Mouse (Mus musculus): ENCODE measurements around the gene BC030867. TPM values are rescaled to one million over a fixed set of nuclear protein-coding genes. Genes with fewer than 3 reads are reported as not detected.

BC030867 gene
- total RNA-seq, 2 experiments from 2014 or later: 0.22 to 0.28 TPM

DNA sequence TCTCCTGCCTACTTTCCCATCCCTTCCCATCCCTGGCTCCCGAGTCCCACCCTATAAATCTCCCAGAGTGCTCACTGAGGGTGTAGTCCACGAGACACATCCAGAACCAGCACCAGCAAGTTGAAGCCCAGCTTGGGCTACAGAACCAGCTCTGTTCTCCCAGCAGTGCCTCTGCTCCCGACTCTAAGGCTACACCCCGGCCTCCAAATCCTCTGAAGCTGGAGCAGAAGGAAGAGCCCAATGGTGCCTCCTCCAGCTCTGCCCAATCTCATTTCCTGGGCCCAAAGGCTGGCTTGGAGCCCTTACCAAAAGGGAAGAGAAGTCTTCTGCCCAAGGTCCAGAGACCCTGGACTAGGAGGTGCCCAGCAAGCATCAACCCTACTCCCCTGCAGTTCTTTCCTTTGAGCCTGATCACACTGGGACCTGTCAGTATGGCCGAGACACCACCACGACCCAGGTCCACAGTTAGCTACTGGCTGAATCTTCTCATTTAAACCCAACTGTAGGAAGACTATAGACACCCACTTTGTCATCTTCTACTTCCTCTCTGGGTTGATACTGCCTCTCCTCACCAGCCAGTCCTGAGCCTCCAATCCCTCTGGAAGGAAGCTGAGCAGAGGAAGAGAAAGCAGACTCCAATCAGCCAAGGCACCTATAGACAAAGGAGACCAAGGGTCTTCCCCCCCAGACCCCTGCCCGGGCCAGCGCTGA, 27.3 kb upstream of the BC030867 start:
- DNase-seq: peak in 1 of 2 experiments; percentile 20

DNA sequence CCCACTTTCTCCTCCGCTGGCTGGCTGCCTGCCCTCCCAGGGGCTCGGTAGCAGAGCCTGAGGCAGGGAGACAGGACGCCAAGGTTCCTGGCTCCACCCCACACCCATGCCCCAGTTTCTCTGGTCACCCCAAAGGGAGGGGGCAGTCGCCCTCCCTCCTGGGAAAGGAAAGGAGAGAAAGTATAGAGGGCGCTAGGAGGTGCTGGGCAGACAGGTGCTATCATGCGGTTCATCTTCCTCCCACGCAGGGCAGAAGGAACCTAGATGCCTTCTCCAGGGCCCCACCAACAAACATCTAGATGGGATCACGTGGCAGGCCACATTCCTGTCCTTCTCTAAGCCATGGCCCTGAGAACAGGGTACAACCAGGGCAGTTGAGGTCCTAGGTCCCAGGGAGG, 26.7 kb upstream of the BC030867 start:
- DNase-seq: no peak

DNA sequence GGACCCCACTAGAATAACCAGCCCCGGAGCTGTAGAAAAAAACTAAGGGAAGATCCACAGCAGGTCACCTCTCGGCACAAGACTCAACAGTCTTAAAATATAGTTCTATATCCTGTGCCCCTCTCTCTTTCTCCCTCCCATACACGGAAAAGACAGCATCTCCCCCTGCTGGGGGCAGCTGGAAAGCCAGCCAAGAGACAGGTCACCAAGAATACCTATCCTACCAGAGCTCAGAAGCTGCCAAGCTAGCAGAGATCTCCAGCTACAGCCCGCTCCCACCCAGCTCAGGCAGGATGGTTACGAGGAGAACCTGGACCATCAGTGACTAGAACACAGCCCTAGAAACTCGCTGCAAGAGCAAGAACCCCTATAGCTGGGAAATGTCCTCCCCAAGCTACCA, 25.5 kb upstream of the BC030867 start:
- DNase-seq: peak in 1 of 2 experiments; percentile 65

DNA sequence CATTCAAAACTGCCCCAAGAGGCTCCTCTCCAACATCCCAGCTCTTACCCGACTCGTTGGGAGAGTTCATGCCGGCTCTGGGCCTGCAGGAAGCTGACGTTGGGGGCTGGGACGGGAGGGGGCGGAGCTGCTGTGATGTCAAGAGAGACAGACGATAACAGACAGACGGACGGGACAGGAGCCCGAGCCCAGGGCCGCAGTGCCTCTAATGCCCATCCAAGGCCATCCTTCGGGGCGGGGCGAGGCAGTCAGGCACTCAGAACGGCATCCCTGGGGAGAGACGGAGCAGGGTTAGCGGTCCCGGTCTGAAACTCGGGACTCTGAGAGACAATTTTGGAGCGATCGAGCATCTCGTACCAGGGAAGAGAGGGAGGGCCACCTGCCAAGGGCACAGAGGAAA, 24.0 kb upstream of the BC030867 start:
- DNase-seq: peak; percentile 67 to 78

DNA sequence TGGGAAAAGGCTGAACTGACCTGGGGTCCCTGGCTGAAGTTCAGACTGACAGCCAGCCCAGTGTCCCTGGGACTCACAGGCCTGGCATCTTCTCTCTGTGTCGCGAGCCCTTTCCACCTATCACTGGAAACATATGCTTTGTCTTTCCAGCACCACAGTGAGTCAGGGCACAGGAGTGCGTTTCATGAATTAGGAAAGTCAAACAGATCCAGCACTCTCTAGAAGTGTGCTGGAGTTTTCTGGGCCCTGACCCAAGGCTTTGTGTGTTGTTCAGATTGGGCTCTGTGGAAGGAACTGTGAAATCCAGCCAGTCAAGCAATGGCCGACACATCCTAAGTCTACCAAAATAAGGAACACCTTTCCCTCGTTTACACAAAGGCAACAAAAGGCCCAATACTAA, 23.5 kb upstream of the BC030867 start:
- peak in 1 of 2 experiments; percentile 15 for DNase-seq

DNA sequence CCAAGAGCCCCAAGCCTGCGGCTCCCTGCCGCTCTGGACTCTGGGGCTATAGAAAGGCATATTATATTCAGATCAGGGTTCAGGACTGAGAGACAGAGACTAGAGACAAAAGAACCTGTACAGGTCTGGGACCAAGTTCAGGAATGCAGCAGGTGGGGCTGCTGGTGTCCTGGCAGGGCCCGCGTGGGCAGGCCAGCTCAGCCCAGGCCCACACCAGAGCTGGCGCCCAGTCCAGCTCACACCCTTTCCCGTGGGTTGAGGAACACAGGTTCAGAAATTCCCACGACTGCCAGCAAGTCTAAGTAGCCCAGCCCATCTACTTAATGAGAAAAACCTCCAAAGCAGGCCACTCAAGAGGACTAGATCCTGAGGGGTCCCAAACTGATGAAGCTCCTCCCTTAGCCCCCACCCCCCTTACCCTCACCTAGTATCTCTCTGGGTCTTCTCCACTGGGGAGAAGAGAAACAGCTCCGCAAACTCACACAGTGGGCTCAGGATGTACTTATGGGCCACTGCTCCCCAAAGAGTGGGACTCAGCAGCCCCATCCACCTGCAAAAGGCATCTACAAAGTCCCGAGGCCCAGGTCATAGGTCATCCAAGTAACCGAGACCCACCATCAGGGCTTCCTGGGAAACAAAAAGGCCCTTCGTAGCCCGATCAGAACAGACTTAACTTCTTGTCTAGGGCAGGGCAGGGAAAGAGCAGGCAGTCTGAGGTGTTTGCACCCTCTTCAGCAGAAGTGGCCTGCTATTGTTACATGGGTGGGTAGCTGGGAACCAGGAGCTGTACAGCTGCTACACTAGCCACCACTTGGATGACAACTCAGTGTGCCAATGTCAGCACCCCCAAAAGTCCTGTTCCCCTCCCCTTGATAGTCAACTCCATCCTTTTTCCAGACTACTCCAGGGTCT, 22.4 kb upstream of the BC030867 start:
- DNase-seq: peak in 1 of 2 experiments; percentile 15

DNA sequence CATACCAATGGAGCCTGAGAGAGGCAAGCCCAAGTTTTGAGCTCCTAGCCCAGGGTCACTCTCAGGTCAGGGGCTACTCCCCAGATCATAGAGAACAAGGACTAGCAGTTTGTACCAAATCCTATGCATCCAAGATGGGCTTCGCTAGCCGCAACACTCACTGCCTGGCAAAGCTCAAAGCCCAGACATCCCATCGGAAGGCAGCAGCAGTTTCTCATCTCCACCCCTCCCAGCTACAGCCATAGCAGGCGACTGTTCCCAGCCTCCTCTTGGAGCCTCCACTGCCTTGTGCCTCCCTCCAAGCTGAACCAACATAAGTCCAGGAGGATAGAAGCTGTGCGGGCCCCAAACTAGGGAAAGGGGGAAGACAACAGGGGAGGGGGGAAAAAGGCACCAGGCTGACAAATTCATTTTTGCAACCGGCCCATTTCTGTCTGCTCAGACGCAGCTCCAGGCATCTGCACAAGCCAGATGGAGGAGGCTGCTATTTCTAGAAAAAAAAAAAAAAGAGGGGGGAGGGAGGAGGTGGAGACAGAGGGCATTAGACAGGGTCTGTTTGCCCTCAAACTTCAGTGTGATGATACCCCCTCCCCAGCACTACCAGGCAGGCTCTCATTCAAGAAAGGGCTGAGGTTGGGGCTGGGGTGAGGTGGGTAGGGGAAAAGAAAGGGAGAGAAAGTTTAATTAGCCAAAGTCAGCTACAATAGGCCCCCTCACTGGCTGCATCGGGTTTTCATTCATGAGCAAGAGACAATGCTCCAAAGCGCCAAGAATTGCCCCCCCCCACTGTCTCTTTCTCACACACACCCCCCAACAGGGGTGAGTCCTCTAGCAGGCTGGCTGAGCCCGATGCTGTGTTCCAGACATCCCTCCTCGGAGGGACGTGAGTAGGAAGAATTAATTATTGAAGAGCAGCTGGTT, 21.2 kb upstream of the BC030867 start:
- no peak for DNase-seq

DNA sequence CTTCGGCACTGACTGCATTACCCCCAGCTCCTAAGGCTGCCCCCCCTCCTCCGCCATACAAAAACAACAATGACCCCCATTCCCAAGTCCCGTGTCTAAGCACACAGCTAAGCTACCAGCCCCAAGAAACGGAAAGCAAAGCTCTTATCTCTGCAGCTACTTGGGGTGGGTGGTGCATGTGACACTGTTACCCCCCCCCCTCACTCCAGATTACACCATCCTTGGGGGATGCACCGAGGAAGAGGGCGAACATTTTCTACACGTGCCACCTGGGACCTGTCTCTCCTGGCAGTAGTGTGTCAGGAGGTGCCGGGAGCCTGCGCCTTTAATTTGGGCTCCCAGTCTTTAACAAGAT, 20.5 kb upstream of the BC030867 start:
- no peak for DNase-seq

DNA sequence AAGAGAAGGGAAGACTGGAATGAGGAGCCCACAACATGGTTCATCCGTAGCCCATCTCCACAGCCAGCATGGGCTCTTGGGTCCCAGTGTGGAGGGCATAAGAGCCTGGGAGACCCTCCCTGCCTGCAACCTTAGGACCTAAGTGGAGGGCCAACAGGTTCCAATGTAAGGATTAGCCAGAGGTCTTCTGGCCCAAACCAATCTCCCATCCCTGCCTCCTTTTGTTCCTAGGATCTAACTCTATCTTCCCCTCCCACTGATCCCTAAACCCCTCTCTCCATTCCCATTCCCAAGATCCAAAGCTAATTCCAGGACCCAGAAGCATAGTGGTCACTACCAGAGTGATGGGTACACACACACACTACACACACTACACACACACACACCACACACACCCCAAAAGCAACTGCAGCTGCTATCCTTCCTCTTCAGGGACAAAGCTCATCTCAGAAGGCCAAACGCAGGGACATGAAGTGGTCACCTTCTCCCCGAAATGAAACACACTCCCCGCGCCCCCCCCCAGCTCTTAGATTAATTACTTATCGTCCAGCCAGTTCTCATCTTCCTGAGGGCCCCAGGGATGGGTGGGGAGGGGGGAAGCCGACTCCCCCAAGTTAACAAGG, 19.9 kb upstream of the BC030867 start:
- no peak for DNase-seq

DNA sequence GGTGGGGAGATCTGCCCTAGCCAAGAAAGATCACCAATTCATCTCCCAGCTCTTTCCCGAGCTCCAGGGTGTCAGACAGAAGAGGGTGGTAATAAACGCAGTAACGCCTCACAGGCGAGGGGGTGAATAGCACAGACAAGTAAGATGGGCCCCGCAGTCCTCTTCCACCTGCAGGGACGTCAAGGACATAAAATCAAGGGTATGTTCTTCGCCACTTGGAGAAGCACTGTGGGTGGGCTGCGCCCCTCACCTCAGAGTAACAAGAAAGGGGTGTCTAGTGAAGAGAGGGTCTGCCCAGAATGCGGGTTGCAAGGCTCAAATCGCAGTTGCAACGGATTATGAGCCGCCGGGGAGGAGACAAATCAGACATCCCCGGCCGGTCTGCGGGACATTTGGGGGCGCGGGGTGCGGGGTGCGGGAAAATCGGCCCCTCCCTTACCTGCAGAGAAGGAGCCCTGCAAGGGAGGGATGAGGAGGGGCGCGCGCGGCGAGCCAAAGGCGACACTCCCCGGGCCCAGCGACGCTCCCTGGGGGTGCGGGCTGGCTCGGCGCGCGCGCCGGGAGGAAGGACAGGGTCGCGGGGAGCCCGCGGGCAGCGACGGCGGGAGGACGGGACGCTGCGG, 19.2 kb upstream of the BC030867 start:
- peak in 1 of 2 experiments; percentile 65 for DNase-seq

DNA sequence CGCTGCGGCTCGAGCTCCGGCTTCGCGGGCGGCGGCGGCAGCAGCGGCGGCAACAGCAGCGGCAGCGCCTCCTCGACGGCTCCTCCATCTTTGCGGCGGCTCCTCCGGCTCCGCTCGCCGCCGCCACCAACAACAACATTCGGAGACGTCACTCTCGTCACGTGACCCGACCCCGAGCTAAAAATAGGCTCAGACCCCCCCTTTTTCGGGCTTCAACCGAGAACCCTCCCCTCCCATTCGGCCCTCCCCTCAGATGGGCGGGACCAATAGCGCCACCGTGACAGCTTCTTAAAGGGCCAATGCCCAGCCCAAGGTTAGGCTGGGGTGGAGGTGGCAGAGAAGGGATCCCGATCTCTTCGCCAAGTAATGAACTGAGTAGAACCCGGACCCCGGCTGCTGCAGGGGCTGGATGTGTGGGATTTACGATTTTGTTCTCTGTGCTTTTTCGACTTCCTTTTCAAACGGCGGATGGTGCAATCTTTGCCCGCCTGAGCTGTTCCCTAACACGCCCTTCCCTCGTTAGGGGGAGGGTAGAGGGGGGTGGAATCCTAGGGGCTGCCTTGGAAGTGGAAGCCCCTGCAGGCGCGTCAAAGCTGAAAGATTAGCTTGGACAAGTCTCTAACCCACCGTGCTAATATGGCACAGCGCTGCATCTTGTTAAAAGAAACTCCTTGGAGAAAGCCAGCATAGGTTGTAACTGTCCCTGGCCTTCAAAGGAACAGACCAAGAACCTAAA, 18.5 kb upstream of the BC030867 start, which contains the start of gene Hdac5:
Gene Hdac5, minus strand, starts transcription at position 161 of the 736 bp plus-strand sequence.
- DNase-seq: peak; percentile 99 to 100

DNA sequence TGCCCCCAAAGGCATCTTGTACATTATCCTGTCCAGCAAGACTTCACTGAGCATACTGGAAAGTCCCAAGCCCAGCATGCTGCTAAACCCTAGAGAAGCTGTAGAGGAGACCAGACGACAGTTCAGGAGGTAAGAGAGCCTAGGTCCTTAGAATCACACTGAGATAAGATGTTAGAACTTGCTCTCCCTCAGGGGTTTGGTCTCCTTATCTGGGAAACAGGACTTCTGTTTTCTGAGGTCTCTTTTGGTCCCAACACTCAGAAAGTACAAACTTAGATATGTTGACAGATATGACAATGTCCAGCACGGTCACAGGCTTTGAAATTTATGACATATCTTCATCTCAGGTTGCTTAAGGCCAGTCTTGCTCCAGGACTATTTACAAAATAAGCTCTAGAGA, 12.7 kb upstream of the BC030867 start:
- no peak for DNase-seq

DNA sequence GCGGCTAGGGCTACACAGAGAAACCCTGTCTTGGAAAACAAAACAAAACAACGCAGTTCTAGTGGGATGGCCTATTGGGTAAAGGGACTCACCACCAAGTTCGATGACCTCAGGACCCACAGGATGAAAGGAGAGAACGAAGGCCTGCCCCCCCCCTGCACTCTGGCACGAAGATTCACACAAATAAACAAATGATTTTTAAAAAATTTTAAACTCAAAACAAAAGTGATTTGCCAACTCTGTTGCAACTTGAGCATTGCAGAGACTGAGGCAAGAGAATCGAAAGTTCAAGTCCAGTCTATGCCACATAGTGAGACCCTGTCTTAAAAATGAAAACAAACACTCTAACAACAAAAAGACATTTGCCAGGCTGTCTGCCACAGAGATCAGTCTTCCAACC, 8.0 kb upstream of the BC030867 start:
- DNase-seq: no peak

DNA sequence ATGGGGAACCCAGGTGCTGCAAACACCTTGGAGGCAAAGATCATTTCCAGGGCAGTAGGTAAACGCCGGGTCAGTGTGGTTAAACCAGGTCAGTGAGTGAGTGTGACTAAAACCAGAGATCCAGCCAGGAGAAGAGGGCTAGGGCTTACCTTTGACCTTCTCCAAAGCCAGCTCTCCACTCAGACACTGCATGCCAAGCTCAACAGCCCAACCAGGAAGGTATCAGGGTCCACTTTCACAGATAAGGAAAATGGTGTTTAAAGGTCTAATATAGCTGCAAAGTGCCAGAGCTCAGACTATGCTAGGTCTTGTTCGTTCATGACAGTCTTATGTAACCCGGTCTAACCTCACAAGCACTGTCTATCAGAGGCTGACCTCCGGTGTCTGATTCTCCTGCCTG, 7.4 kb upstream of the BC030867 start:
- DNase-seq: no peak

DNA sequence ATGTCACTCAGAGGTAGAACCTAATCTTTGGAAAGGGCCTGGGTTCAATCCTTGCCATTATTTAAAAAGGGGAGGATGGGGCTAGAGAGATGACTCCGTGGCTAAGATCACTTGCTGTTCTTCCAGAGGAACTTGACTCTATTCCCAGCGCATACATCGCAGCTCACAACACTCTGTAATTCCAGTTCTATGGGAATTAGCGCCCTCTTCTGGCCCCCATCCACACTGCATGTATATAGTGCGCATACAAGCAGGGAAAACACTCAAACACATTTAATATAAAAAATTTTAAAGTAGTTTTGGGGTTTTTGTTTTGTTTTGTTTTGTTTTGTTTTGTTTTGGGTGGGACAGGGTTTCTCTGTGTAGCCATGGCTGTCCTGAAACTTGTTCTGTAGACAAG, 6.8 kb upstream of the BC030867 start:
- no peak for DNase-seq

DNA sequence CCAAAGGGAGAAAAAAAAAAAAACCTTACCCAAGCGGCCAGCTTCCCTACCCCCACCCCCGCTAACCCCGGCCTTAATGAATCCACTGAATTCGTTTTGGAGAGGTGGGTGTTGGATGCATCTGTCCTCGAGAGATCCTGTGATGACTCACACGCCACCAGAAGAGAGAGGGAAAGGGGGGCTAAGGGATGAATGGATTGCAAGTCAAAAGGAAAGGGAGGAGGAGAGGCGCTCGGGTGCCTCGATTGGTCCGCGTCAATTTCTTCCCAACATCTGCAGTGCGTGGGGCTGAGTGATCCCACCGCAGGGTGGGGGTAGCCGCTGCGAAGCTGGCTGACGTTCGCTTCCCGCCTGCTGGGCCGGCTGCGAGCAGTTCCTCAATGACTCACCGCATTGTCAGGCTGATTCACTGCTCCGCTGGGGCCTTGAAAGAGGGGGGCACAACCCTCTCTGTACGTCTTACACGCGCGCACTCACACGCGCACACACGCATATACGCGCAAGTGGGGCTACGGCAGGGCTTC, 3.7 kb upstream of the BC030867 start:
- DNase-seq: peak; percentile 66 to 75

DNA sequence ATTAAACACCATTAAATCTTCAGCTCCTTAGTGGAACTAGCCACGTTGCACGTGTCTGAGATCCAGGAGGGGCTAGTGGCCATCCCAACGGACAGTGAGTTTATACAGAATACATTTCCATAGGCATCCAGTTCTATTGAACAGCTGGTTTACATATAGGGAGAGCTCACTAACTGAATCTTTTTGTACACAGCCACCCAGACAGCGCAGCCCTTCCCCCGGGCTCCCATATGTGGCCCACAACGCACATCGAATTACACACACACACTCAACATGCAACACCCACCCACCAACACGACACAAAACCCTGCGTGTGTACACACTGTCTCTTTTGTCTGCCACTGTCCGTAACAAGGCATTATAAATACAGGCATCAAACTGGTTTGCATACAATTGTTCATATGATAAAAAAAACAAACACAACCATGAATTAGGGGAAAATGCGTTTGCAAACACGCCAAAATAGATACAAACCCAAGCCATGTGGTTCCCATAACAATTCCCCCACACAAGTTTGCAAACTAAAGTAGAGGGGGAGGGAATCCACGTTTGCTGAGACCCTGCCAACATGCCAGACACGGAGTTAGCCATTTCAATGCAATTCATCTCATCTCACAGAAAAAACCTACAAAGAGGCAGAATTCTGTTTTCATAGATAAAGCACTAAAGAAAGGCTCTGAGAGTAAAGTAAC, 3.0 kb upstream of the BC030867 start:
- DNase-seq: no peak

DNA sequence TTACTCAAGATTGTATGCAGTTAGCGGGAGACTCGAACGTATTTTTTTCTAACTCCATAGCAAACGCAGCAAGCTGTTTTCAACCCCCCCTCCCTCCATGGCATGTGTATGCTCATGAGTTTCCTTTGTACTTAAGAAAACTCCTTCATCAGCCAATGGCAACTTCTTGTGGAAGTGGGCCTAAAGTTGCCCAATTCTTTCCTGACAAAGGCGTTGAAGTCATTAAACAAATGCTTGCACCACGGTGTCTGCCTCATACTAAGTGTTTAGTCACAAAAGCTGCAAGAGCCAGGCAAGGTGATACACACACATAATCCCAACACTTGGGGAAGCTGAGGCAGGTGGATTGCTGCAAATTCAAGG, 2.4 kb upstream of the BC030867 start:
- no peak for DNase-seq

DNA sequence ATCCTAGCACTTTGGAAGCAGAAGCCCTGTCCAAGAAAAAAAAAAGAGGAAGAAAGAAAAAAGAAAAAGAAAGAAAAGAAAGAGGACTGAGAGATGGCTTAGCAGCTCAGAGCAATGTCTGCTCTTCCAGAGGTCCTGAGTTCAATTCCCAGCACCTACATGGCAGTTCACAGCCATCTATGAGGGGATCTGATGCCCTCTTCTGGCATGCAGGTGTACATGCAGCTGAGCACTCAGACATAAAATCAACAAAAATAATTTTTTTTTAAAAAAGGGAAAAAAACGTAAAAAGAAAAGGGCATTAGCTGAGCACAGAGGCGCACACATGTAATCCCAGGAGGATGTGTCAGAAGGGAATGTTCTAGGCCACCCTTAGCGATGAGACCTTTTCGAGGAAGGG, 1.8 kb upstream of the BC030867 start:
- DNase-seq: no peak
